Mouse (Mus musculus) stomach, adult 2 months (tissue): ENCODE data around the gene Zbtb34. TPM values are rescaled to one million over a fixed set of nuclear protein-coding genes. Genes with fewer than 3 reads are reported as not detected.

ENCODE experiments used
- polyA plus RNA-seq: library from polyadenylated mRNA; depleted of rRNA; stranded (reverse); fragments of >200 nt; gene quantifications from 2 replicates; pipeline ENCODE4 v1.2.3, GENCODE M21; 2012; rRNA removed

Gene Zbtb34
- 2.5 and 2.8 TPM in 2 replicates for polyA plus RNA-seq

GRCm38 (mm10) chr2:33430771-33431699 lies at the start of gene Zbtb34:
TSS of gene Zbtb34 (minus strand) at chr2:33431324.

GRCm38 (mm10) chr2:33468466-33469097 lies 37.5 kb upstream of the Zbtb34 start, which contains the start of gene Zbtb43:
TSS of gene Zbtb43 (minus strand) at chr2:33468559.

GRCm38 (mm10) chr2:33370777-33371647 lies 60.1 kb downstream of the Zbtb34 start, which contains the start of gene Ralgps1:
TSS of gene Ralgps1 (minus strand) at chr2:33371486.

Other genes with a start within 250 kb of the Zbtb34 start
- gene Angptl2, start 215.3 kb downstream of the Zbtb34 start, polyA plus RNA-seq, result 15.9 and 21.6 TPM in 2 replicates
- 1.3 and 2.2 TPM in 2 replicates for gene Ralgps1, start 59.8 kb downstream of the Zbtb34 start, polyA plus RNA-seq
- 2.3 and 2.7 TPM in 2 replicates for gene Zbtb43, start 37.2 kb upstream of the Zbtb34 start, polyA plus RNA-seq
- 0.08 and 0.24 TPM in 2 replicates for gene Lmx1b, start 209.2 kb upstream of the Zbtb34 start, polyA plus RNA-seq